Comparison of ENCODE assay signal across 8 mouse cellular contexts in the genomic region with DNA sequence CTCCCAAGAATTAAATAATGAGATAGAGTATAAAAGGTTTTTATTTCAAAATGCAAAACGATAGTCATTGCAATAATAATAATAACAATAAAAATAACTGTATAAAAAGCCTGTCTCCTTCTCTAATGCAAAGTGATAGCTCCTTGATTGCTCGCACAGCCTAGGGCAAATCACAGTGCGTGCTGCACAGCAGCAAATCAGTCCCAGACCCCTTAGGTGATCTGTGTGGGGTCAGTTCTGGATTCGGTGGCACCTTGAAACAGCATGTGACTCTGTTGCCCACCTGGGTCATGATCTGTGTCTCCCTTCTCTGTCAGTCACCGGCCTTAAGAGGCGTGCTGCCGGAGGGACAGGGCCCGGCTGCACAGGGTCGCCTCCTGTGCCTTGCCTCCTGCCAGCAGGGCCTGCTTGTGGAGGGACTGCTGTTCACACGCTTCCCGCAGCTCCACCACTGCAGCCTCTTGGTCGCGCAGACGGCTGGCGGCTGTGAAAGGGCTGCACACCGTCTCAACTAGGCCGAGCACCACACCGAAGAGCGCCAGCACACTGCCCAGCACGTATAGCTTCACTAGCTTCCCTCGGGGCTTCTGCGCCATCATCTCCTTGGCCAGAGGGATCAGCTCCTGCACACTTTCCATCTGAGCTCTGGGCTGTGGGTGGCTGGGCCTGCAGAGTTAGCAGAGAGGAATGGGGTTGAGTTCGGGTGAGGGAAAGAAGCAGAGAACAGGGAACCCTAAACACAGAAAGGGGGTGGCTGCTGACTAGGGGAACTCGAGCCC. TPM values are rescaled to one million over a fixed set of nuclear protein-coding genes. Genes with fewer than 3 reads are reported as not detected.
DNase-seq lines count a peak whose midpoint lies in the region; ATAC-seq lines count a peak whose summit lies in the region.

No protein-coding gene starts in this region.

- no peaks in the 10 kb centered on the region for H3K36me3 ChIP-seq in liver, embryonic 15.5 days (replicated peaks)
- no peaks in the 10 kb centered on the region for H3K36me3 ChIP-seq in neural tube, embryonic 14.5 days (ENCODE audit: control insufficient read depth, insufficient read depth, low read length)

- peaks cover 12% of the 10 kb centered on the region; the same call in 1 of the 2 replicates for H3K4me1 ChIP-seq in liver, embryonic 15.5 days (replicated peaks)
- peaks cover 12% of the 10 kb centered on the region for H3K4me1 ChIP-seq in neural tube, embryonic 14.5 days (ENCODE audit: control insufficient read depth, insufficient read depth, low read length)

- peak overlapping the region; percentile 55 for H3K4me3 ChIP-seq in liver, embryonic 15.5 days (replicated peaks)
- peak overlapping the region; percentile 19 for H3K4me3 ChIP-seq in neural tube, embryonic 14.5 days (ENCODE audit: low read depth, low read length)

- peak overlapping the region; percentile 69 for H3K27ac ChIP-seq in liver, embryonic 15.5 days (replicated peaks)
- peak overlapping the region; percentile 35; the same call in 1 of the 2 replicates for H3K27ac ChIP-seq in neural tube, embryonic 14.5 days (ENCODE audit: low read depth, low read length)

- 42% methylated on average over 24 of the region's 24 CpGs for WGBS in liver, embryonic 15.5 days (ENCODE audit: insufficient replicate concordance)
- WGBS in neural tube, embryonic 14.5 days = 8% methylated on average over 24 of the region's 24 CpGs

- H3K27me3 ChIP-seq in liver, embryonic 15.5 days = no peaks in the 10 kb centered on the region
- no peaks in the 10 kb centered on the region for H3K27me3 ChIP-seq in neural tube, embryonic 14.5 days (ENCODE audit: control insufficient read depth, insufficient read depth, low read length)

- H3K9me3 ChIP-seq in liver, embryonic 15.5 days (replicated peaks) = no peaks in the 10 kb centered on the region
- H3K9me3 ChIP-seq in neural tube, embryonic 14.5 days (ENCODE audit: control insufficient read depth, low read length) = no peaks in the 10 kb centered on the region

- H3K9ac ChIP-seq in liver, embryonic 15.5 days = peak overlapping the region; percentile 36
- peak overlapping the region; percentile 47 for H3K9ac ChIP-seq in neural tube, embryonic 14.5 days (replicated peaks; ENCODE audit: low read depth, low read length)

- 0 out of 2 replicates have a peak, but pooled peaks have one; percentile 1 for ATAC-seq in liver, embryonic 15.5 days (ENCODE audit: insufficient read depth)
- peak; percentile 80 for ATAC-seq in neural tube, embryonic 14.5 days (ENCODE audit: low read depth)

- peak overlapping the region; percentile 50 for H3K4me2 ChIP-seq in liver, embryonic 15.5 days
- H3K4me2 ChIP-seq in neural tube, embryonic 14.5 days (ENCODE audit: low read depth, low read length) = peak overlapping the region; percentile 53

- peak; percentile 45 for DNase-seq in ovary, postnatal 36 days (ENCODE audit: low spot score)
- no peak for DNase-seq in ovary, postnatal 10 days (ENCODE audit: low spot score)
- DNase-seq in cerebellum, postnatal 10 days = peak; percentile 40 to 42
- peak; percentile 49 for DNase-seq in gastrocnemius, postnatal 10 days
- DNase-seq in kidney, adult 9 months = peak; percentile 38
- DNase-seq in urinary bladder, postnatal 10 days (ENCODE audit: low spot score) = no peak

RNA-seq across cellular contexts. Expression of a gene that starts 0.7 kb away (rescaled TPM):
- 10 to 100 TPM; 24.8 to 30.4 TPM for total RNA-seq in gastrocnemius, postnatal 10 days (2021)
- polyA plus RNA-seq in liver, embryonic 15.5 days (2015; fragmentation: Nextera tagmentation; extraction: Ambion mirVana) = 105 and 146 TPM in 2 replicates
- 5.6 and 6.9 TPM in 2 replicates for polyA plus RNA-seq in neural tube, embryonic 14.5 days (2014; fragmentation: Nextera tagmentation; extraction: Ambion mirVana)

RNA-seq across cellular contexts. Expression of a gene that starts 8.5 kb away (rescaled TPM):
- 1 to 10 TPM; 4.0 to 4.3 TPM for total RNA-seq in gastrocnemius, postnatal 10 days (2021)
- 12.7 and 19.5 TPM in 2 replicates for polyA plus RNA-seq in liver, embryonic 15.5 days (2015; fragmentation: Nextera tagmentation; extraction: Ambion mirVana)
- polyA plus RNA-seq in neural tube, embryonic 14.5 days (2014; fragmentation: Nextera tagmentation; extraction: Ambion mirVana) = not detected in 2 replicates

Comparison
In these comparisons a context has a peak if more than half of its experiments do, and no peak if none do; other contexts are left out.
1. DNase-seq: peak in ovary, postnatal 36 days (single experiment), cerebellum, postnatal 10 days (2 of 2), gastrocnemius, postnatal 10 days (single experiment) and kidney, adult 9 months (single experiment); none in ovary, postnatal 10 days (single experiment) and urinary bladder, postnatal 10 days (single experiment).
2. RNA of a gene that starts 0.7 kb away (polyA plus RNA-seq): 105 to 146 TPM in liver, embryonic 15.5 days; 5.6 to 6.9 TPM in neural tube, embryonic 14.5 days; every median in the first group is over 10 times any median in the second.
3. RNA of a gene that starts 8.5 kb away (polyA plus RNA-seq): 12.7 to 19.5 TPM in liver, embryonic 15.5 days; not detected in neural tube, embryonic 14.5 days; every median in the first group is over 10 times any median in the second.